Mouse (Mus musculus) ovary, adult 18-20 months (tissue): ENCODE measurements around the gene Rdh5.

Experiments used
- DNase-seq: peaks from one replicate; pipeline ENCODE4 v3.0.0; 2022; ENCODE audit warnings: low spot score, mixed read lengths

Gene Rdh5

DNA sequence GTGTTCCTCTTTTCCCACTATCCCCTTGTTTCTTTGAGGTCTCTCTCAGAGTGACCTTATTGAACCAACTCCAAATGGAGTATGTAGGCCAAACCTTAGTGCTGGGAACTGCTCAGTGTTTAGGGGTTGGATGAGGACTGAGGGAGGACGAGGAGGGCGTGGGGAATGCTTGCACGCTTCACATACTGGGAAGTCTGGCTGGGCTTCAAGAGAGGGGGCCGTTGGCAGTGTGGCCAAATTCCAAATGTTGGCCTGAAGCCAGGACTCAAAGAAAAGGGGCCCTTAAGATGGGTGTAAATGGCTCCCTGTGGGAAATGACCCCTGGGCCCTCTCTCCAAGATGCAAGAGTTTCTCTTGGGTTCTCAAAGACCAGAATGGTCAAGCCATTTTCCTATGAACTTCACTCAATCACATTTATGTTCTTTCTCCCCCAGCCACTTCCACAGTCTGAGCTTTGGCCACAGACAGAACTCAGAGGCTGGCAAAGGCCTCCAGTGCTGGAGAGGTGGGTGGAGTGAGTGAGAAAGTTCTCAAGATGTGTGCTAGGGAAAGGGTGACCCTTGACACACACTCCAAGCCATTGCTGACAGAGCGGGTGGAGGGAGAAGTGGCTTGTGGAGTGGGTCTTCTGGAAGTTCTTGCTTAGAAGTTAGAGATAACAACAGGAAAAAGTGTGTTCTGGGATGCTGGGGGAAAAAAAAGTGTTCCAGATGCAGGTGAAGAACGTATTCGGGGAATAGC lies 7.1 kb upstream of the Rdh5 start:
- no peak for DNase-seq

DNA sequence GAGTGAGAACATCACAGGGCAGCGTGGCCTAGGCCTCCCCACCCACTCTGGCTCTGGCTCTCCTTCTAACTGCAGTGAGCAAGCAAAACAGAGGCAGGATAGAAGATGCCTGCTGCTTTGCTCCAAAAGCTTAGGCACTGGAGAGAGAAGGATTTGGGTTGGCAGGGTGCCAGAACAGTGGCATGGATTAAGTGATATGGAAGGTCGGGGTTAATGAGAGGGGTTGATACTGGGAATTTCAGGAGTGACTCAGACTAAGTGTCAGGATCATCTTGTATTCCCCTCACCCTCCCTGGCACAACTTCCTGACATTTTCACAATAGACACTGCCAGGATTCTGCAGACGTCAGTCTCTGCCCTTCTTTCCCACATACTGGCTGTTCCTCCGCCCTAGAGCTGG lies 5.7 kb upstream of the Rdh5 start:
- no peak for DNase-seq

DNA sequence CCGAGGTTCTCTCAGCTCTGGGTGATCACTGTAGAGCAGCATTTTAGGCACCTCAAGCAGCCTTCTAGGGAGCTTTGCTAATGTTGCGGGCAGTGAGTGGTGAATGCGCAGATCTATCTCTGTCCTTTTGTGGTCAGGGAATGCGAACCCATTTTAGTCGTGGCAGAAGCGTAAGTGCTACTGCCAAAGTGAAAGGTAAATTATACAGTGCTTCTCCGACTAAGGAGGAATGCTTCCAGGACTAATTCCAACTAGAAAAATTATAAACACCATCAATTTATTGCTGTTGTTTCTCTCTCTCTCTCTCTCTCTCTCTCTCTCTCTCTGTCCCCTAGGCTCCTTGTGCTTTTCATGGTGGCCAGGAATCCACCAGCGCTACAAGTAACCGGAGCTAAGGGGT lies 1.2 kb upstream of the Rdh5 start, which contains the start of gene Bloc1s1:
Gene Bloc1s1, minus strand, starts transcription at position 101 of the 400 bp plus-strand sequence.
- no peak for DNase-seq

GRCm38 (mm10) chr10:128923013-128923691 lies 464 bp upstream of the Rdh5 start:
- peak; percentile 96 for DNase-seq

GRCm38 (mm10) chr10:128921883-128922821 lies 536 bp downstream of the Rdh5 start:
- DNase-seq = no peak

DNA sequence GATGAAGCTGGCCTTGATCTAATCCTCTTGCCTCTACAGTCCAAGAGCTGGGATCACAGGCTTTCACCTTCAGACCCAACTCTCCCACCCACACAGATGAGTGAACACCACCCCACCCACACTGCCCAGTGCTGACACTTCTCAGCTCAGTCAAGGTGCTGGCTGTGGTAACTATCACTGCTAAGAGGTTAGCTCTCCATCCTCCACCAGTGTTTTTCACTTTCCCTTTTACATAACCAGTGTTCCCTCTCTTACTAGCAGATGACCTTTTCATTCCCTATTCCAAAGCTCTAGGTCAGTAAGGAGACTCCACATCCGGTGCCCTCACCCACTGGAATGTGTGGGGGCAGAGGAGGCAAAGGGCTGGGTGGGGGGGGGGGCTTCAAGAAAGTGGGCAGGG lies 1.4 kb downstream of the Rdh5 start:
- no peak for DNase-seq

DNA sequence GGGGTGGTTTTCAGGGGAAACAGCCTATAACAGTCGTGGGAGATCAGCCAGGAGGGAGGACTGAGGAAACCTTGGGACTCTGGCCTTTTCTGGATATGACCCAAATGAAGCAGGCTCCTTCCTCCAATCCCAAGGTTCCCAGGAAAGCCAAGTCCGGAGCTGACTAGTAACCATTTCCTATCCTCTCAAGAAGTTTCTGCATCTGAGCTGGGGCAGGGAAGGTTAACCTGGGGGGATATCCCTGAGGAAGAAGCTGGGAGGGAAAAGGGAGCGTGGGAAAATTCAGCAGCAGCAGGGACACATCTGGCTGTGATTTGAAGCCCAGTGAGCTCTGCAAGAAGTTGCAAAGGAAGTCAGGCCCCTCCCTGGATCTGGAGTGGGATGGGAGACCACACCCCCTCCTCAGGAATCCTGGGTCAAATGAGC lies 1.9 kb downstream of the Rdh5 start:
- DNase-seq = no peak

DNA sequence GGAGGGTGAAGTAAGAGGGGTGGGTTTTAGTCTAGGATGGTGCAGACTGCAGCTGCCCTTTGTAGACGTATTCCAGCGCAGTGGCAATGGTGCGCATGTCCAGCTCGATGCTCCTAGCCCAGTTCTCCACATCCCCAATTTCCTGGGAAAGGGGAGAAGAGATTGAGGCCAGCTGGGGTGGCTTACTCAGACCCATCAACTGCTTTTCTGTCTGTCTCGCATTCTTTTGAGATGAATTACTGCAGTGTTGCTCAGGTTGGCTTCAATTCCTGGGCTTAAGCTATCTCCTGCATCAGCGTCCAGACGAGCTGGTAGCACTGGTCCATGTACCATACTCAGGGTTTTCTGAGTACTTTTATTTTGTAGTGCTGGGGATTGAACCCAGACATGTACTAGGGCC lies 2.7 kb downstream of the Rdh5 start:
- no peak for DNase-seq

- no peak for DNase-seq
Measured at GRCm38 (mm10) chr10:128919203-128919631, 3.5 kb downstream of the Rdh5 start.

DNA sequence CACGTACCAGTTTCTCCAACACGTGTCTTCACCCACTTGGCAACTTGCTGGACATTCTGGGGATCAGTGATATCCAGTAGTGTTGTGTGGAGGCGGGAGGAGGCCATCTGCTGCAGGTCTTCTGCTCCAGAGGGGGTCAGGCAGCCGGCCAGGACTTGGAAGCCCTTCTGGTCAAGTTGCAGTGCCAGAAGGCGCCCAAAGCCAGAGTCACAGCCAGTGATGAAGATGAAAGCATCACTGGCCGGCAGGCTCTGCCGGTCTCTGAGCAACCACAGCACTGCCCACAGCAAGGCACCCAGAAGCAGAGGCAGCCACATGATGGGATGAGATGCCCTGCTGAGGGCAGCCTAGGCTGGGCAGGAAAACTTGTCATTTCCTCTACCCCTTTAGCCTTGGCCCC lies 4.4 kb downstream of the Rdh5 start:
- no peak for DNase-seq

GRCm38 (mm10) chr10:128917400-128917799 lies 5.3 kb downstream of the Rdh5 start:
- DNase-seq = no peak

- DNase-seq = no peak
Measured at GRCm38 (mm10) chr10:128916665-128917064, 6.0 kb downstream of the Rdh5 start.

GRCm38 (mm10) chr10:128915550-128915949 lies 7.1 kb downstream of the Rdh5 start:
- no peak for DNase-seq

GRCm38 (mm10) chr10:128913696-128914095 lies 9.0 kb downstream of the Rdh5 start:
- DNase-seq = no peak

- peak; percentile 65 for DNase-seq
Measured at GRCm38 (mm10) chr10:128913219-128913618, 9.5 kb downstream of the Rdh5 start.

- no peak for DNase-seq
Measured at GRCm38 (mm10) chr10:128912791-128913190, 9.9 kb downstream of the Rdh5 start.

DNA sequence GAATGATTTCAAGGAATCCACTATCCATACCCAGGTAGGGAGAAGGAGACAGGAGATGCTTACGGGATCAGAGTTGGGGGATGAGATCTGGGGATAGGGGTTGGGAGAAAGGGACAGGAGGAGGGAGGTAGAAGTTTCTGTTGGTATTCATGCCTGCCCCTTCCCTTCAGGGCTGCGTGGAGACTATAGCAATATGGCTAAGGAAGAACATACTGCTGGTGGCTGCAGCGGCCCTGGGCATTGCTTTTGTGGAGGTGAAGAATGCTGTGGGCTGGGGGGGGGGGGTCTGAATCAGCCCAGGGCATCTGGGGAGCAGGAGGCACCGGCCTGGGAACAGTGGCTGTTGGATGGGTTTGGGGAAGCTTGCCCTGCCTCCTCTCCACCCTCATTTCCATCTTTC lies 10.4 kb downstream of the Rdh5 start:
- DNase-seq = no peak

DNA sequence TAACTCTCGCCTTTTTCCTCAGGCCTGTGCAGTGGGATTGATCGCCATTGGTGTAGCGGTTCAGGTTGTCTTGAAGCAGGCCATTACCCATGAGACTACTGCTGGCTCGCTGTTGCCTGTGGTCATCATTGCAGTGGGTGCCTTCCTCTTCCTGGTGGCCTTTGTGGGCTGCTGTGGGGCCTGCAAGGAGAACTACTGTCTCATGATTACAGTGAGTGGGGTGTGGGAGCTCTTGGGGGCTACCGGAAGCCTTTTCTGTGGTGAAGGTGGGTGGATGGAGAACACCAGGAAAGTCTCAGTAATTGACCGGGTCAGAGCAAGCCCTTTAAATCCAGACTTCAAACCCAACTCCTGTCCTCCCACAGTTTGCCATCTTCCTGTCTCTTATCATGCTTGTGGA lies 11.3 kb downstream of the Rdh5 start:
- DNase-seq = no peak

GRCm38 (mm10) chr10:128910066-128910841 lies 12.4 kb downstream of the Rdh5 start:
- DNase-seq = peak; percentile 55

DNA sequence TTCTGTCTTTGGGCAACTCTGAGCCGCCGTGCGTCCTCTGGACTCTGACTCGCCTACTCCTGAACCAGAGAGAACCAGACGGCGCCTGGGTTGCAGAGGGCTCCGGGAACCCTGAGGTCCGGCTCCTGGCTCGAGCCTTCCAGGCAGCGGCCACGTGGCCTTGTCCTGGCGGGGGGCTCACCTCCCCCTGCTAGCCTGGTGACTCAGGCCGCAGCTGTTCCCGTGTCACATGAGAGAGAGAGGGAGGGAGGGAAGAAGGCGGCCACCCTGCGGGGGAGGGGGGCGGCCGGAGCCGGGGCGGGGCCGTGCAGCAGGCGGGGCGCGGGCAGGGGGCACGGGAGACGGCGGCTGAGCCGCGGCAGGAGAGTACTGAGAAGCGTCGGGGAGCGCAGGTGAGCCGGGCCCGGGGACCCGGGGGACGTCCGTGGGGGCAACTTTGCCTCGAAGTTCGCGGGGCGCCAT lies 13.1 kb downstream of the Rdh5 start:
- peak; percentile 89 for DNase-seq

DNA sequence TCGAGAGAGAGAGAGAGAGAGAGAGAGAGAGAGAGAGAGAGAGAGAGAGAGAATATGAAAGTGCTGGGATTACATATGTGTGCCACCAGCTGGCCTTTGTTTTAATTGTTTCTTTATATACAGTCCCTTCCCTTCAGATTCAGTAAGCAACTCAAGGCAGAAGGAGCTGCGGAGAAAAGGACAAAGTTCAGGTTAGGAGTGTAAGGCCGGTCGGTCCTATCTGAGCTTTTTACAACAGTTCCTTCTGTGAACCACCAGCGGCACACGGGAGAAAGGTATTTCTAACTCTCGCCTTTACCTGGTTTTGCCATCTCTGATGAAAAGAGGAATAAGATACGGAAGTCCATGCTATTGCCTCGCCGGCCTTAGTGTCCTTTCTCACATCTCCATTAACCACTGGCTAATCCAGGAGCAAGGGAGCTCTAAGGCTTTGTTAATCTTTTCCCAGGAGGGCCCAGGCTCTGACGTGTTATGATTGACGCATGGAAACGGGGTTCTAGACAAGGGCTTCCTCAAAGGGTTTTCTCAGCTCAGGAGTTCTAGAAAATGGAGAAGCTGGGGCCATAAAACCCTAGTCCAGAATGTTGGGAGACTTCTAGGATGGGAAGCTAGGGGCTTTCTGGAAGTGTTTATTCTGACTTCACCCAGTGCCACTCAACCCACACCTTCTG lies 13.8 kb downstream of the Rdh5 start:
- DNase-seq = no peak
